Mouse (Mus musculus) forebrain, embryonic 11.5 days (tissue): ENCODE measurements at regions not wholly inside any gene's neighbourhood (a gene's known extent, or its start where the extent isn't known, plus 50 kb on each side); places are given as distances from the start of the nearest gene placed in this dataset.

ENCODE experiments used
- ATAC-seq: fragments of 200-750 bp; cut with Nextera tagmentation; replicated peaks from 2 replicates; pipeline ENCODE4 v1.8.0; 2017; ENCODE audit warnings: moderate TSS enrichment; ENCODE audit not compliant: low FRiP score
- DNase-seq: peaks from one replicate; pipeline ENCODE4 v3.0.0-alpha.2; 2017; ENCODE audit warnings: low spot score
- H3K27ac ChIP-seq: fragments of 300-500 bp; sonication (generic); 2 replicates; pipeline ENCODE4 v1.5.1; 2014; ENCODE audit warnings: low read depth, low read length
- H3K27me3 ChIP-seq: fragments of 300-500 bp; sonication (generic); 2 replicates; pipeline ENCODE4 v1.6.1; 2014; ENCODE audit warnings: mild to moderate bottlenecking, low read length, mixed read lengths; ENCODE audit not compliant: control insufficient read depth, insufficient read depth
- H3K36me3 ChIP-seq: fragments of 300-500 bp; sonication (generic); 2 replicates; pipeline ENCODE4 v1.6.1; 2014; ENCODE audit warnings: mild to moderate bottlenecking, low read length, moderate library complexity, mixed read lengths; ENCODE audit not compliant: control insufficient read depth, insufficient read depth
- H3K4me1 ChIP-seq: fragments of 300-500 bp; sonication (generic); replicated peaks from 2 replicates; pipeline ENCODE4 v1.6.1; 2014; ENCODE audit warnings: low read length, mixed read lengths; ENCODE audit not compliant: control insufficient read depth, insufficient read depth
- H3K4me2 ChIP-seq: fragments of 300-500 bp; sonication (generic); 2 replicates; pipeline ENCODE4 v1.6.1; 2014; ENCODE audit warnings: low read depth, mild to moderate bottlenecking, low read length, moderate library complexity, mixed read lengths; ENCODE audit not compliant: severe bottlenecking
- H3K4me3 ChIP-seq: fragments of 300-500 bp; sonication (generic); 2 replicates; pipeline ENCODE4 v1.5.1; 2014; ENCODE audit warnings: low read depth, low read length
- H3K9ac ChIP-seq: fragments of 300-500 bp; sonication (generic); 2 replicates; pipeline ENCODE4 v1.6.1; 2014; ENCODE audit warnings: low read length
- H3K9me3 ChIP-seq: fragments of 300-500 bp; sonication (generic); 2 replicates; pipeline ENCODE4 v1.6.1; 2016; ENCODE audit warnings: low read length, mixed read lengths; ENCODE audit not compliant: control insufficient read depth
- WGBS: fragments of 180-500 bp; shearing (Covaris S2); extraction: QIAGEN DNeasy Blood & Tissue Kit; methylation state at CpG from one replicate; pipeline ENCODE4 v1.1.7; 2014; 5-methylcytosine and 5-hydroxymethylcytosine counted together

GRCm38 (mm10) chr9:88276023-88276568 is 50.9 kb upstream of the Nt5e start:
- DNase-seq (no peak), ATAC-seq (no peak)
- no peak overlapping the region for H3K4me2 ChIP-seq
- H3K9me3 ChIP-seq: no peaks in the 10 kb centered on the region
- no peaks in the 10 kb centered on the region for H3K4me1 ChIP-seq
- H3K9ac ChIP-seq: no peak overlapping the region
- H3K27ac ChIP-seq: no peak overlapping the region
- 87% methylated on average over 3 of the region's 3 CpGs for WGBS
- H3K36me3 ChIP-seq: no peaks in the 10 kb centered on the region
- no peak overlapping the region for H3K4me3 ChIP-seq
- H3K27me3 ChIP-seq: no peaks in the 10 kb centered on the region

GRCm38 (mm10) chr9:88277031-88277430 is 50.0 kb upstream of the Nt5e start:
- DNase-seq (no peak), ATAC-seq (no peak)
- Histone ChIP-seq H3K4me3 (no peak overlapping the region), H3K4me1 (no peaks in the 10 kb centered on the region), H3K4me2 (no peak overlapping the region), H3K9me3 (no peaks in the 10 kb centered on the region), H3K27me3 (no peaks in the 10 kb centered on the region), H3K9ac (no peak overlapping the region), H3K36me3 (no peaks in the 10 kb centered on the region), H3K27ac (no peak overlapping the region)
- WGBS: 92% methylated on average over 6 of the region's 6 CpGs
